Mouse (Mus musculus) left cerebral cortex, postnatal 36 days (tissue): Measurements from ENCODE around the gene Bhlha15. TPM values are rescaled to one million over a fixed set of nuclear protein-coding genes. Genes with fewer than 3 reads are reported as not detected.

Experiments
- DNase-seq, 2 experiments: peaks; one replicate each; pipeline ENCODE4 v3.0.0; 2021 to 2022; ENCODE audit warnings: low spot score in 2 of 2, mixed read lengths in 1 of 2
- intact Hi-C: fragments of 180-260 bp; cut with DNase I; formaldehyde crosslinking; loops from one replicate; pipeline ENCODE4 v1.15.1; 2025
- total RNA-seq, 2 experiments: library from RNA; stranded (reverse); gene quantifications; 2 replicates each; pipeline ENCODE4 v1.2.3; 2021

Bhlha15 gene
- under 1 TPM; 0.22 to 0.43 TPM for total RNA-seq

DNA sequence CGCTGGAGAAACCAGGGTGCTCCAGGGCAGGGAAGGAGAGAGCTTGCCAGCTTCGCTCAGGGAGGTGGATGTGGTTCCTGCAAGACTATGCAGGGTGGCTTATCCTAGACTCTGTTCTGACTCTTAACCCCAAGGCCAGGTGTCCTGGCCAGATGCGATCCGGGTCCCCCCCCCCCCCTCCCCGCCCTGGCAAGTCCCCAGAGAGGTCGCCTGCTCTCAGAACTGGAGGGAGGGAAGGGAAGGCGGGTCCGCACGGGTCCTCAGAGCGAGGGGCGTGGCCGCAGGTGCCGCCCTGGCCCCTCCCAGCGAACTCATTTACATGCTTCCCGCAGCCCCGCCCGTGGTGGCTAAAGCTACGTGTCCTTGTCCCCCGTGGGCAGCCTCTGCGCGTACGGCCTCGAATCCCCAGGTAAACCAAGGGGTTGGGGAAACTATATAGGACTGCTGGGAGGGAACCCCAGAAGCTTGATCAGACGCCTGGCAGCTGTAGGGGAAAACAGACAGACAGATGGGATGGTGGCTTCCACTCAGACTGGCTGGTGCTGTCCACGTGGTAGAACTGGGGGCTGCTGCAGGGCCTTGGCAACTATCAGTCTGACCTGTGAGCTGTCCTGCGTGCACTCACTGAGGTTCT lies at the start of gene Bhlha15:
Gene Bhlha15 (plus strand): TSS at position 337 of the 634 bp plus-strand sequence.
- intact Hi-C loops, result no loop called here
- DNase-seq, result no peak

DNA sequence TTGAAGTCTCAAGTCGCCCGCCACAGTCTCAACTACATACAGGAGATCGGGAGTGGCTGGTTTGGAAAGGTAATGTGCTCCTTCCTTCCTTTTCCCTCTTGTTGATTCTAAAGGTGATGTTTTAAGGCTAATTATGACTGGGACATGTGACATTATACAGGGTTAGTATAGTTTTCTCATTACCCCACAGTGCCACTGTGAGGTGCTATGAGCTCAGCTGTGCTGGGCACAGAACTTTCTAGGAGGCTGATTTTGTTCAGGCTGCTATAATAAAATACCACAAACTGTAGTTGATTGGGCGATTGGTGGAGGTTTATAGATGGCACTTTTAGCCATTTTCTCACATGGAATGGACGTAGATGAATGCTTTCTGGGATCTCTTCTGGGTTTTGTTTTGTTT lies 46.6 kb upstream of the Bhlha15 start:
- no peak for DNase-seq
- intact Hi-C loops, result no loop called here

DNA sequence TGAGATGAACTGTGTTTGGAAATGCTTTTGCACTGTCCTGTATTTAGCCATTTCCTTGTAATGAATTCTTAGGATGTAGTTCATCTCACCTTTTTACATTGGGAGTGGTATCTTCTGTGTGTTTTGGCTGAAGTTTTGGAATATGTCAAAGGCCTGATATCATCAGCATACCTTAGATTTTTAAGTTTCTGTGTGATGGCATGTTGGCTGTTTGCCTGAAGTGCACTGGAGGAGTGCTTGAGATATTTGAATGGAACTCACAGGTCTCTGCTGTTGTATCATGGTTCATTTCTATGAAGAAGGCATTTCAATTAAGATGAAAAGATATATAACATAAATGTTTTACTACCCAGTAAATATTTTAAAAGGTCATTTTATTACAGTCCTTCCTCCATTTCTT lies 43.2 kb upstream of the Bhlha15 start:
- DNase-seq, result no peak
- intact Hi-C loops, result no loop called here

DNA sequence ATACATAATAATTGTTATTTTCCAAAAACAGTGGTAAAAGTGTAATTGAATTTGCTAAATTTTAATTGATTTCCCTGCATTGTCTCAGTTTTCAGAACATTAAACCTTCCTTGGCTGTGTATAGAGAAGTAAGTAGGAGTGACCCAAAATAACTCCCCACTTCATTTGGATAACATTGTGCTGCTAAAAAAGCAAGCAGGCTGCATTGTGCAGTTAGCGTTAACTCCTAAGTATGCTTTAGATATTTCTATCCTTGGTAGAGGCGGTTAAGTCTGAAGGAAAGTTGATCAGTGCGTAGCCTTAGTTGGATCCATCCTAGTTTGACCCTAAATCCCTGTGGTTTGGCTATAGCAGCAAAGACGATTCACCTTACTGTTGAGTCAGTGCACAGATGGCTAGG lies 40.6 kb upstream of the Bhlha15 start:
- intact Hi-C loops, result no loop called here
- DNase-seq, result no peak

DNA sequence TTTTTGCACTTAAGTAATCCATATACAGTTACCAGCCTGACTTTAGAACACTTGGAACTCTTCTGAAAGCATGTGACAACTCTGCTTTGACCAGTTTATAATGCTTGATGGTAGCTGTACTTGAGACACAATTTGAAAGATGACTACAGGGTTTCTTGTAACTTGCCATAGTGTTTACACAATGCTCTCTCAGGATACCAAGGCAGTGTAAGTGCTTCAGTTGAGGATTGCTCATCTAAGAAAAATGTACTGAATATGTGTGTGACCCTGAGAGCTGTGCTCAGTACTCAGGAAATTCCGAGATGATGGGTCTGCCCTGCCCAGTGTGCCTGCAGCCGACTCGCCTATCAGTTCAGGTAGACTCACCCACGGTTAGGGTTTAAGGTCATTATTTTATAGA lies 38.8 kb upstream of the Bhlha15 start:
- intact Hi-C loops, result no loop called here
- DNase-seq, result no peak

DNA sequence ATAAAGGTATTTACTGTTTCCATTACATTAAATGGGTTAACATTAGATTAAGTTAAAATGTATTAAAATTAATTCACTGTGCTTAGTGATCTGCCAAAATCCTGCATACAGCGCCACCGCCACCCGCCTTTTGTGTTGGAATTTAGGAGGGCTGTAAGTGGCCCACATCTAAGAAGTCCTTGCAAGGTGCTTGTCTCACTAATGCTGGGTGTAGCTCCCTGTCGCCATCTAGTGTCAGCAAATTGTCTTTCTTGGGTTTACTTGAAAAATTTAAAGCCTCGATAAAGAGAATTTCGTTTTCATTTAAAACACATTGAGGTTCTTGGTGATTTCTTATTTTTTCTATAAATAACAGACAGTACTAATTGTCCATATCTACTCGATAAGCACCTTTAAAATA lies 35.6 kb upstream of the Bhlha15 start:
- DNase-seq, result peak; percentile 40 to 53

DNA sequence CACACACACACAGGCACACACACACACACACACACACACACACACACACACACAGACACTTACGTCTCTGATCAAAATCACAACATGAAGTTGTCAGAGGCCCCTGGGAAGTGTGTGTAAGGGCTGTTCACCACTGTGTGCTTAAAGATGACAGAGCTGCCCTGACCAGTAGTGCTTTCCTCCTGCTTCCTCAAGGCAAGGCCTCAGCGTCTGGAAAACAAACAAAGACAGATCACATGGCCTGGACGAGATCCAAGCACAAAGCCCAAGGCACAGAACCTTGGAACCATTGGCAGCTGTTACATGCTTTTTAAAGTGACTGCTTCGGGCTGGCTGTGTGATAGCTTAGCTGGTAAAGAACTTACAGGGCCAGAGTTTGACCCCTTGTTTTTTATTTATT lies 31.5 kb upstream of the Bhlha15 start:
- intact Hi-C loops, result no loop called here
- peak in 1 of 2 experiments; percentile 43 for DNase-seq

More for the DNA sequence above, 35.6 kb upstream of the Bhlha15 start:
- intact Hi-C loops, result loop anchor here (1.0 to 2.0 kb wide), 2 partner anchors 54 to 114 kb away; partner anchors contain the start of gene Lmtk2

DNA sequence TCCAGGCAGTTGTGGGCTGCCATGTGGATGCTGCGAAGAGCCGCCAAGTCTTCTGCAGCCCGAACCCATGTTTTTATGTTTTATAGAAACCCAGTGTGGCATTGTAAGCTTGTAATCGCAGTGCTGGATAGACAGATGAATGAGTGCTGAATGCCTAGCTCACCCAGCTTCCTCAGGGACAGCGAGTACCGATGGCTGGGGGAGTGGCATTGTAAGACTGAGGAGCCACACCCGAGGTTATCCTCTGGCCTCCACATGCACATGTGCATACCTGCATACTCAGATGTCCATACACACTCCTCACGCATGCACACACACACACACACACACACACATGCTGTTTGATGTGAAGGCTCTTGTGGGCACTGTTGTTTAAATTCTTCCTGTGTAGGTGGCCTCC lies 30.9 kb upstream of the Bhlha15 start:
- DNase-seq, result no peak

DNA sequence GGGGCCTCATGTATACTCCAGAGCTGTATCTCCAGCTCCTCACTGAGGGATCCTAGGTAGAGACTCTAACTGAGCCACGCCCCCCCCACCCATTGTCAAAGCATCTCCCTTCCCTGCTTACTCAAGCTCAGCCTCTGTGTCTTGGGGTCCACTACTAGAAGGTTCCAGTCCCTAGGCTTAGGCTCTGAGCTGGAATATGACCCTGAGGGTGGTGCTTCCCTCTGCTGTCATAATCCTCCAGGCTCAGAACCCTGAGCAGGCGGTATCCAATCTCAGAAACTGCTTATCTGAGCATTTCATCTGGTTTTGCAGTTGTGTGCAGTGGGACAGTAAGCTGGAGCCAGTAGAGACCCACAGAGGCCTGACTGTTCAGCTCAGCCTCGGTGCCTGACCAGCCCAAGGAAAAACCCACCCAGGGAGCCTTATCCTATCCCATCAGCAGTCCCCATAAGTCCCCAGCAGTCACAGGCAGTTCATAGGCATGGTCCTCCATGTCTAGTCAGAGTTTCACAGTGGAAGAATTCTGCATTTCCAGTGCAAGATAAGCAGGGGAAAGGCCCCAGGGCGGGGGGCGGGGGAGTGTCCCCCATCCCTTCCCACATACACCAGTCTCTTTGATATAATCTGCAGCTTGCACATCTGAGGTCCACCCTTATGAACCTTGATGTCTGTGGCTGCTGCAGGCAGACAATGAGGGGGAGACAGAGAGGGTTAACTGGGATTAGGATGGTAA lies 27.8 kb upstream of the Bhlha15 start:
- no peak for DNase-seq
- intact Hi-C loops, result no loop called here

More for the DNA sequence above, 30.9 kb upstream of the Bhlha15 start:
- intact Hi-C loops, result no loop called here

DNA sequence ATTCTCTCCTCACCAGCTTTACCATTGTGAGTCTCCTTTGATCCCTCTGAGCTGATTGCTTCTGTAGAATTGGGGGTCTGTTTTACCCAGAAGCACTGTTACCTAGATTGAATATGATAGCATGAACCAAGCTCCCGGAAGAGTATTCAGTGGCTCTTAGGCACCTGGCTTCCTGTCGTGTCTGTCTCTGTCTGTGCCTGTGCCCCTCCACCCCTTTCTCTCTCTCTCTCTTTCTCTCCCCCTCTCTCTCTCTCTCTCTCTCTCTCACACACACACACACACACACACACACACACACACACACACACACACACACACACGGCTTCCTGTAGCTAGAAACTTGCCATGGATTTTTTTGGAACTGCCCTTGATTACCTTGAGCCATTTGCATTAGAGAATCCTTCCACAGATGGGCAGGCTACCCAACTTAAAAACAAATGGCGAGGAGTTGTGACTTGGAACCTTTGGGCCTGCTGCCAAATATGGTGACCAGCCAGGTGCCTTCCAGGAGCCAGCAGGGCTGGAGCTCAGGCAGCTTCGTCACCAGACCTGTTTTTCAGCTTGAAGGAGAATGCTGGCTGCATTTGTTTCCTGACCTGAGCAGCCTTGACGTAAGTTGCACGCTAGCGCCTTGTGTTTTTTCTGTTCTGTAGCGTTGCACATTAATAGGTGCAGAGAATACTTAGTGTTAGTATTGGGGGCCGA lies 27.1 kb upstream of the Bhlha15 start:
- intact Hi-C loops, result no loop called here
- no peak for DNase-seq

DNA sequence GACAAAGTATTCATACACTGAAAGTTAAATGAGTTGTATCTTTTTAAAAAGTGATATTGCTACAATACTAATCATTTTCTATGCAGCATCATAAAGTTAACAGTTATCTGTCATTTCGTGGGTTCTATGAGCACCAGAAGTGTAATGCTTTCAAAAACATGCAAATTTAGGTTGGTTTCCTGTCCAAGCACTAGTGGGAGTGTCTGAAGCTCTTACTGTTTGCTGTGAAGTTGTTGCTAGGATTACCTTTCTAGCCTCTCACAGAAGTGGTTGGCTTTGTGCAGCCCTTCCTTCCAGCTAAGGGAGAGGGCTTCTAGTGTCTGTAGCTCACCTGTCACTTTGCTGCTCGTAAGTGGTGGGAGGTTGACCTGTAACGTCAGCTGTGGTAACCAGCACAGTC lies 24.3 kb upstream of the Bhlha15 start:
- intact Hi-C loops, result no loop called here
- DNase-seq, result no peak

DNA sequence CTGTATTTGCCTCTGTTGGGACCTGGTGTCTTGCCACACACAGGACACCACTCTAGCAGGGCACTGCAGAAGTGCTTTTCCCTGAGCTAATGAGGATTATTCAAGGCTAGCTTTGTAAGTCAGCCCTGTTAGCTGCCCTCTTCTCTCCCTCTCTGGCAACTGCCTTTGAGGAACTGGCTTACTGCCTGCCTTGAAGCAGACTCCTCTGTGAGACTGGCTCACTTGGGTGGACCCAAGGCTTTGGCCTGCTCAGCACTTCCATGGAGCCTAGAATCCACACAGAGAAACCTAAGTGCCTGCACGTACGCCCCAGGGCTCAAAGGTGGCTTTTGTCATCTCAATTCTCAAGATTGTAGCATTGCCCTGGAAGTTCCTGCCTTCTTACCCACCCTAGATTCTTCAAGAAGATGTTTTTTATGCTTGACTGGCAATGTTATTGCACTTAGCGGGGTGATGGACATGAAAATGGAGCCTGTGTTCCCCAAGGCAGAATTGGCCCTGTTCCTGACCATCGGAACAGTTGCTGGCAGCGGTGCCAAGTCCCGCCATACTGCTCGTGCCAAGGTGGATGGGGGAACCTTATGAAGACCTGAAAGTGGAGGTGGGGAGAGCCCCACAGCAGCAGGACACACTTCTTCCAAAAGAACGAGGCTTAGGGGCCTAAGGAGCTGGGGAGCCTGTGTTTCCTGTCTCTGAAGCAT lies 20.7 kb upstream of the Bhlha15 start:
- intact Hi-C loops, result no loop called here
- DNase-seq, result peak in 1 of 2 experiments; percentile 3

DNA sequence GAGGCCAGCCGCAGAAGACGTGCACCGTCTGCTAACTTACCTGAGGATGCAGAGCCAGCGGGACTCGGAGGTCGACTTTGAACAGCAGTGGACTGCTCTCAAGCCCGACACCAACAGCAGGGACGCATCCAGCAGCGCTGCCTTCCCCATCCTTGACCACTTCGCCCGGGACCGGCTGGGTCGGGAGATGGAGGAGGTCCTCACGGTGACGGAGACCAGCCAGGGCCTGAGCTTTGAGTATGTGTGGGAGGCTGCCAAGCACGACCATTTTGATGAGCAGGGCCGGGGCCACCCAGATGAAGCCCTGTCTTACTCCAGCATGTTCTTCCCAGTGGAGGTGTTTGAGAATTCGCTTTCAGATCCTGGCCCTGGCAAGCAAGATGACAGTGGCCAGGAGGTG lies 16.4 kb upstream of the Bhlha15 start:
- intact Hi-C loops, result no loop called here

DNA sequence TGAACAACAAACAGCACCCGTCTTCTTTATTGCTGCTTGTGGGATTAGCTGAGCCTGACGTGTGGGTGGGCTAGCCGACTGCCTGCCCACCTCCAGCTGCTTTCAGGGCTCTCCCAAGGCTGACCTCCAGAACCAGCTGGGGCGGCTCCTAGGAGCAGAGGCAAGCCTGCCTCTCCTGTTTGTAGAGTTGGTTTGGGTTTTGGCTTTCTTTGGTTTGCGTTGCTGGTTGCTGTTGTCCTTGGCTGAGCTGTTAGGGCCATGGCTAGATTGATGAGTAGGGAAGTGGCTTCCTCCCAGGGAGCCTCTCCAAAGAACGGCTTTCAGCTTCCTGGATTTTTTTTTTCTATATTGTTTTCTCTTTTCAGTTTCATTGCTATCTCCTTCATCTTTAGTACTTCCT lies 11.9 kb upstream of the Bhlha15 start:
- intact Hi-C loops, result no loop called here
- no peak for DNase-seq

More for the DNA sequence above, 16.4 kb upstream of the Bhlha15 start:
- no peak for DNase-seq

DNA sequence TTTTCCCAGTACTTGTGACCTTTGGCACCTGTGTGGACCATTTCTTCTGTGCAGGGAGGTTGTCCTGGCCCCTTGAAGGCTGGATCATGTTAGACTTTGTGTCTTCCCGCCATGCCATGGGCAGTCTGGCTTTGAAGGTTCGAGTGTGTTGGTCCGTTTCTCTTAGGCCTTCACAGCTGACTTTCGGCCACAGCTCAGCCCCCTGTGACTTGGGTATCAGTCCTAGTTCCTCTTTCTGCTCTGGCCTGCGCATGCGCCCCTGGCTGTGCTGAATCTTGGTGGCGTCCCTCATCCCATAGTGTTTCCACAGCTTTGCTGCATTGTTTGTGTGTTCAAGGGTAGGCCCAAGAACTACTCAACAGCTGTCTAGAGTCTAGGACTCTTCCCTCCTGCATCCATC lies 8.8 kb upstream of the Bhlha15 start:
- no peak for DNase-seq
- intact Hi-C loops, result no loop called here

DNA sequence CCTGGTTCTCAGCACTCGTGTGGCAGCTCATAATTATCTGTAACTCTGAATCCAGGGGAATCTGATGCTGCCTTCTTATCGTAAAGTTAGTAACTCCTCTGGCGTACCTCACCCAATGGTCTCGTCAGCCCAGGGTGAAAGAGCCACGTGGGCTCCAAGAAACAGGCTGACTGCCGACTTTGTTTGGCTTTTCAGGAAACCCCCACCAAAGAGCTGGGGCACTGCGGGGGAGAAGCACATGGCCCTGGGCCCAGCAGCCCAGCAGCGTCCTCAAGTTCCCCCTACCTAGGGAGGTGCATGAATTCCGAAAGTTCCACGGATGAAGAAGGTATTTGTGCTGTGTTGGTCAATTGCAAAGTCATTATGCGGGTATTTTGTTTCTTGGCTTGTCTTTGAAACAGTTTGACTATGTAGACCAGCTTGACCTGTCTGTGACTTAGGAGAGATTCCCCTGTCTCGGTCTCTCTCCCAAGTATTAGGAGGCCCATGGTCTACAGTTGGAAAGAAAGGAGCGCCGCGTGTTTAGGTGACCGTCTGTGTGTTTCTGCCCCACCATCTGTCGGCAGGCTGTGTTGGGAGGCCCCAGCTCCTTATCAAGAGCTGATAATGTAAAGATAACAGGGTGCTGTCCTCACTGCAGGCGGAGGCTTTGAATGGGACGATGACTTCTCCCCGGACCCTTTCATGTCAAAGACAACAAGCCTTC lies 7.4 kb upstream of the Bhlha15 start:
- no peak for DNase-seq
- intact Hi-C loops, result no loop called here

DNA sequence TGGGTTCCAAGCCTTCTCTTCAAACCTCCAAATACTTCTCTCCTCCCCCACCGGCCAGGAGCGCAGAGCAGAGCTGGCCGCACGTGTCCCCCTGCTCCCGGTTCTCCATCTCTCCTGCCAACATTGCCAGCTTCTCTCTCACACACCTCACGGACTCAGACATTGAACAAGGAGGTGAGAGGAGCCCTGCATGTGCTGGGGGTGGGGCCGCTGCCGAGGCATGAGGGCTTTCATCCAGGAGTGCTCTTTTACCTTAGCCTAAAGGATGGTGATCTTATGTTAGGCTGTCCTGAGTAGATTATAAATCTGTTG lies 6.9 kb upstream of the Bhlha15 start:
- intact Hi-C loops, result no loop called here
- no peak for DNase-seq

DNA sequence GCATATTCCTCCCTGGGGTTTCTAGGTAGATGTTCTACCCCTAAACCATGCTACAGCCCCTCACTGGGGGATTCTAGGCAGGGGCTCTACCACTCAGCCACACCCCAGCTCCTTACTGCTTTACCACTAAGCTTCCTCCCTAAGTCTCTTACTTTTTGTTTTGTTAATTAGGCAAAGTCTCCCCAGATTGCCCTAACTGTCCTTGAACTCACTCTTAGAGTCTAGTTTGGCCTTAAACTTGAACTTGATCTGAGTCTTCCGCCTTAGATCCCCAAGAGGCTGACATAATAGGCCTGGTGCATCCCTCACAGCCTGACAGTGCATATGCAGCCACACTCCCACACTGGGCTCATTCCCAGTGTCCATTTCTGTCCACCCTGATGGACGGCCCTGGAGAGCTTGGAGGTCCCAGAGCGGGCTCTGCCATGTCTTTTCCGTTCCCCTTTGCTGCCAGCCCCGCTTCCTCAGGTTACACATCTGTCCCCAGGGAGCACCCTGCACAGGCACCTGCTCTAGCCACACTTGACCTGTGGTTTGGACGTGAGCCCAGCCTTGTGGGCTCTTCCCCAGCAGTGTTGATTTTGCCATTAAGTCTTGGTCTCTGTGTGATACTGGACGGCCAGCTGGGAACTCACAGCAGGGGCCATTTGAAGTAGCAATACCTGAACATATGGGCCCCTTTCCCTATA lies 6.3 kb upstream of the Bhlha15 start:
- intact Hi-C loops, result no loop called here
- no peak for DNase-seq

DNA sequence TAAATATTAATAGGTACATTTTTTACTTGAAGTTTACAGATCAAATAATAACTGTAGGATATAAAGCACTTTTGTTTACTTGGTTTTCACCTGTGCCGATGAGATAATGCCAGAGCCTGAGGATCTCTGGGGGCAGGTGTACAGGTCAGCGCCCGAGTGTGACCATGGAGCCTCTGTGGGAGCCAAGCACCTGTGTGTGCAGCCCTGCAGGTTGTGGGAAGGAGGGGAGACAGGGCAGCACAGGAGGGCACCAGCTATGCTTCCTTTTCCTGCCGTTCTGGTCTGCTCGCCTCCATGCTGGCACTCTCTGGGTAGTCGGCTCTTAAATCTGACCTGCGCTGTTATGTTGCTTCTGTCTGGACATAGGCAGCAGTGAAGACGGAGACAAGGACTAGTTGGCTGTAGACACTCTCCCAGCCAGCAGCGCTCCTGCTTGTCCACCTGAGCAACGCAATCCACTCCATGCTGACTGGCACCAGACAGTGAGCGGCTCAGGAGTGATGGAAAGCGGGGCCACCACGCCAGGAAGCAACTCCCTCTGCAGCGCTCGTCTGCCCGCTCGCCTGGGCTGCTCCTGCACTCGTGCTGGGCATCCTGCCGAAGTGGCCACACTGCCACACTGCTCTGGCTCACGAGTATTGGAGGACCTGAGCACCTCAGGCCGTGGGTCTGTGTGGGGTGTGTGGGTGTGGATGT lies 5.6 kb upstream of the Bhlha15 start:
- no peak for DNase-seq
- intact Hi-C loops, result no loop called here
